ENCODE assay signal across 8 mouse cellular contexts in the genomic region with DNA sequence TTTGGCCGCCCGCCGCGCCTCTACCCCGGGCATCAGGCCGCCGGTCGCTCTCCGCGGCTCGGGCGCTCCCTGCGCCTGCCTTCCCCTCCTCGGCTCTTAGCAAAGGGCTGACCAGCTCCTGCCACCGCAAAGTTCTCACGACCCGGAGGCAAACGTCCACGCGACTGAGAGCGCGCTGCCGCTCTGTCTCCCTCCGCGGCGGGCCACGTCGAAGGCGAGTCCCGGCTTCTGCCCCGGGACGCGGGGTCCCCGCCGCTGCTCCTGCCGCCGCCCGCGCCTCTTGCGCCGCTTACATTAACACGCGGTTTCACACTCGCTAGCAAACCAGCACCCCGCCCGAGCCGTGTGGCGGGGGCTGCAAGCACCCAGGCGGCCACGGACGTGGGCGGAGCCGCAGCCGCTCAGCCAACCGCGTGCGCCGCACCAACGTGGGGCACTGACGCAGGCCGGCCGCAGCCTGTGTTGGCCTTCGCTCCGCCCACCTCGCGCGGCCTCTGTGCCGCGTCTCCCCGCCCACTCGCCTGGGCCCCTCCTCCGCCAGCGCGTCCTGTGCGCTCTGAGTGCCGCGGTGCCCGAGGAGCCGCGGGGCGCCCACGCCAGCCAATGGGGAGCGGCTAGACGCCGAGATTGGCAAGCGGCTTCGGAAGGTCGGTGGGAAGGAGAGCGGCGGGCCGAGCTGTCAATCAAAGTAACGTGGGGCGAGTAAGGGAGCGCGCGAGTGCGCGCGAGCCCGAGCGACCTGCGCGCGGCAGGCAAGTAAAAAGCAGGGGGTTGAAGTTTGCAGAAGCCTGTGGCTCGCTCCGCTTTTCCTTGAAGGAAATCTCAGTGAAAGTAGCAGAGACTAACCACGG. TPM values are rescaled to one million over a fixed set of nuclear protein-coding genes. Genes with fewer than 3 reads are reported as not detected.
DNase-seq lines count a peak whose midpoint lies in the region; ATAC-seq lines count a peak whose summit lies in the region.

A gene (minus strand): TSS at position 361 of the 851 bp plus-strand sequence.

- peak within 1 kb of the TSS; percentile 93 for H3K27ac ChIP-seq in hindbrain, embryonic 11.5 days (ENCODE audit: low read depth, low read length)

- H3K36me3 ChIP-seq in hindbrain, embryonic 11.5 days (ENCODE audit: control insufficient read depth, insufficient read depth, low read length) = no peaks in the 10 kb centered on the region

- H3K9me3 ChIP-seq in hindbrain, embryonic 11.5 days (ENCODE audit: control insufficient read depth, low read length) = no peaks in the 10 kb centered on the region

- peak; percentile 96 for ATAC-seq in hindbrain, embryonic 11.5 days (ENCODE audit: low FRiP score)

- DNase-seq in Muller cell, postnatal 12 days (ENCODE audit: inconsistent ontology term) = peak; percentile 100
- DNase-seq in cerebellum, adult 9-11 months = peak; percentile 100
- peak; percentile 98 to 99 for DNase-seq in frontal cortex, adult 2 months (ENCODE audit: extremely low spot score in 1 of 2, low spot score in 1 of 2)
- DNase-seq in hindbrain, embryonic 11.5 days (ENCODE audit: low spot score) = peak; percentile 99
- DNase-seq in layer of hippocampus, postnatal 10 days (ENCODE audit: low spot score in 2 of 2) = peak; percentile 98 to 99
- peak; percentile 100 for DNase-seq in lung, postnatal 10 days
- peak; percentile 100 for DNase-seq in ovary, postnatal 36 days (ENCODE audit: low spot score)
- DNase-seq in thymus, postnatal 25 days = peak; percentile 98

- peak within 1 kb of the TSS; percentile 95 for H3K9ac ChIP-seq in hindbrain, embryonic 11.5 days (ENCODE audit: low read depth, low read length)

- H3K4me2 ChIP-seq in hindbrain, embryonic 11.5 days (replicated peaks; ENCODE audit: low read depth, low read length) = peak within 1 kb of the TSS; percentile 65

- WGBS in hindbrain, embryonic 11.5 days = under 1% methylated on average over 98 of the region's 107 CpGs

- no peaks in the 10 kb centered on the region; the same call in 1 of the 2 replicates for H3K27me3 ChIP-seq in hindbrain, embryonic 11.5 days (ENCODE audit: control insufficient read depth, insufficient read depth, low read length)

- H3K4me3 ChIP-seq in hindbrain, embryonic 11.5 days (ENCODE audit: low read depth, low read length) = peak within 1 kb of the TSS; percentile 95

- H3K4me1 ChIP-seq in hindbrain, embryonic 11.5 days (replicated peaks; ENCODE audit: control insufficient read depth, insufficient read depth, low read length) = no peaks in the 10 kb centered on the region; the same call in 1 of the 2 replicates

RNA-seq across cellular contexts. Expression of the gene that starts here (rescaled TPM):
- 44.0 TPM in 2 replicates for polyA plus RNA-seq in frontal cortex, adult 2 months (2012; rRNA removed)
- 43.8 and 44.1 TPM in 2 replicates for polyA plus RNA-seq in hindbrain, embryonic 11.5 days (2014; fragmentation: Nextera tagmentation; extraction: Ambion mirVana)
- 10 to 100 TPM; 57.4 to 57.9 TPM for total RNA-seq in layer of hippocampus, postnatal 10 days (2021)

Comparison
In these comparisons a context has a peak if more than half of its experiments do, and no peak if none do; other contexts are left out.
1. Peak in every context shown above with its lines: DNase-seq, ATAC-seq, H3K4me3 ChIP-seq and H3K27ac ChIP-seq.